Mouse (Mus musculus): ENCODE results near the gene Nr4a1.
A peak's percentile ranks its signal among the peaks of the same experiment; 100 is the strongest.

The Nr4a1 gene

DNA sequence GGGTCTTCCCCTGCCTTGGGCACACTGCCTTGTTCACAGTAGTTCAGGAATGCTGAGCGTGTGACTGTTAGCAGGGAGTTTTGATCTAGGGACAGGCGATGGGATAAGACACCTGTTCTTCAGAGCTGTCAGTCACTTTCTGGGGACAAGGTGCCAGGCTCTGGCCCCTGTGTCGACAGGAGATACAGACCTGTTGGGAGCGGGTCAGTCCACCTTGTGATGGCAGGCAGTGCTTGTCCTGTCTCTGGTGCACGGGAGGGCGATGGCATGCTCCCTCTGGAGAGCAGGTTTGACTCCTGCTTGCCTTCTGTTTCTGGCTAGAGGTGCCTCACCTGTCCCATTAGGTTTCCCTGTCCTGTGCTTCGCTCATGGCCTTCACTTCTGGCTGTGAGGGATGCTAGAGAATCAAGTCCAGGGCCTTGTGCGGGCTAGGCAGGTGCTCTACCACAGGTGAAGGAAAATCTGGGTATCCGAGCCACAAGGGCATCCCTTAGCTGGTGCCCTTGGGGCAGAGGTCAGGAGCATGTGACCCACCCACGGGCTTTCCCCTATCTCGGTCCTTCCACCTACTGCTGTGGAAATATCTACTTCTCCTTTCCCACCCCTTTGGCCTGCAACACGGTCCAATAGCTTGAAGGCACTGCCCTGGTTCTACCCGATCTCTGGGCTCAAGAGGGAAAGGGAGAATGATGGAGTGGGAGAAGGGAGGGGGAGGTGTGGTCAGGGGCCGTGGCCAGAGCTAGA is 2.6 kb downstream of the Nr4a1 start:
- no peak for DNase-seq (ENCODE audit: low spot score)

DNA sequence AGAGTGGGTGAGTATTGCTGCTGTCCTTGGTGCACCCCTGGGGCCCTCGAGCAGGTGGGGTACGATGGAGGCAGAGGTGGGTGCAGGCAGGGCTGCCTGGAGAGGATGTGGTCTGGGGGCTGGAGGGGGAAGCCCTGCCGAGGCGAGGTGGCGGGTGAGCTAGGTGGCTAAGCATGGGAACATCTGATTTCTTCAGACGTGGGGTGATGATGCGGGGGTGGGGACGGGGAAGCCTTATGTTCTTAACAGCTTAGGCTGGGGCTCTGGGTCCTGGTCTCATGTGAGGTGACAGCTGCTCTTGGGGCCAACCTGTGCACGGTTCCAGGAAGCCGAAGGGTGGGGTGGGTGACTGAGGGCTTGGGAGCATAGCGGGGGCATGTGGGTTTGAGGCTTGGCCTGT is 4.4 kb downstream of the Nr4a1 start:
- DNase-seq (ENCODE audit: low spot score), result no peak

DNA sequence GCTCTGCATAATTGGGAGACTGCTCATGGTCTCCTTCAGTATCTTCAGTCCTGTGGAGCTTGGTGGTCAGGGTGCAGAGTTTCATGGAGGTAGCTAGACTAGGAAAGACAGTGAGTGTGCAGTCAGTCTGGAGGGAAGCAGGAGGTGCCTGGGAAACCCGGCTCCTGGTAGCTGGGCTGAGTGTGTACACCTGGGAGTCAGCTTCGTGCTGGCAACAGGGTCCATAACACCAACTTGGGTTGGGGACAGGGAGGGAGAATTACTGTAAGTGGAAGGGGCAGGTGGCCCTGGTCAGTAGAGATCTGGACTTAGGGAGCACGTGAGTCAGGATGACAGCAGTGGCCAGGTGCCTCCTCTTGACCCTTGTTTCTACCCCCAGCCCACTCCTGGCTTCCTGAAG is 5.9 kb downstream of the Nr4a1 start:
- DNase-seq (ENCODE audit: low spot score), result no peak

GRCm38 (mm10) chr15:101260387-101260786 is 6.3 kb downstream of the Nr4a1 start:
- no peak for DNase-seq (ENCODE audit: low spot score)

DNA sequence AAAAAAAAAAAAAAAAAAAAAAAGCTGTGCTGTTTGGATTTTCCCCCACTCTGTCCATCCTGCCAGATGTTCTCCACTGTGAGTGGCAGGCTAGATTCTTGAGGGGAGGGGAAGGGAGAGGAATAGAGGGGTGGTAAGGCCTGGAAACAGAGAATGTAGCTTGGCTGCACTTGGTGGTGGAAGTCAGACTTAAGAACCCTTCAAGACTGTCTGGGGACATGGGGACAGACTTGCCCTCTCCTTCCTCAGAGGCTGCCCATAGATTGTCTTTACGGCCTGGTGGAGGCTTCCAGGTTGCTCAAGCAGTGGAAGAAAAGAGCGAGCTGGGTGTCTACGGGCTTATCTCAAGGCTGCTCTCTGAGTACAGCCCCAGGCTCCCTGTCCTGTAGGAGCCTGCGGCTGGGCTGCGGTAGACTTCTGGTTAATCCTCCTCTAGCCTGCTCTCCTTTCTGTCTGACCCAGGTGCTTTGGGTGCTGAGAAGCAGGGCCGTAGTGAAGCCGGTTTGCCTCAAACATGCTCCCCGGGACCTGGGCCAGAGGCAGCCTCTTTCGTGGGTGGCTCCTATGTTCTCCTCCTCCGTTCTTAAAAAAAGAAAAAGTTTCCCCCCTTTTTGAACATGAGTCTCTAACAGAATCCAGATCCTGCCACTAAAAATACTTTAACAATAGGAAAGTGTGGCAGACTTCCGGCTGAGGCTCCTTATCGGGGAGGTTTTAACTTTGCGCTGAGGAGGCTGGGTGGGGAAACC is 7.0 kb downstream of the Nr4a1 start:
- no peak for DNase-seq (ENCODE audit: low spot score)

- DNase-seq (ENCODE audit: low spot score), result no peak
These were observed 8.4 kb downstream of the Nr4a1 start for GRCm38 (mm10) chr15:101262502-101262901.

DNA sequence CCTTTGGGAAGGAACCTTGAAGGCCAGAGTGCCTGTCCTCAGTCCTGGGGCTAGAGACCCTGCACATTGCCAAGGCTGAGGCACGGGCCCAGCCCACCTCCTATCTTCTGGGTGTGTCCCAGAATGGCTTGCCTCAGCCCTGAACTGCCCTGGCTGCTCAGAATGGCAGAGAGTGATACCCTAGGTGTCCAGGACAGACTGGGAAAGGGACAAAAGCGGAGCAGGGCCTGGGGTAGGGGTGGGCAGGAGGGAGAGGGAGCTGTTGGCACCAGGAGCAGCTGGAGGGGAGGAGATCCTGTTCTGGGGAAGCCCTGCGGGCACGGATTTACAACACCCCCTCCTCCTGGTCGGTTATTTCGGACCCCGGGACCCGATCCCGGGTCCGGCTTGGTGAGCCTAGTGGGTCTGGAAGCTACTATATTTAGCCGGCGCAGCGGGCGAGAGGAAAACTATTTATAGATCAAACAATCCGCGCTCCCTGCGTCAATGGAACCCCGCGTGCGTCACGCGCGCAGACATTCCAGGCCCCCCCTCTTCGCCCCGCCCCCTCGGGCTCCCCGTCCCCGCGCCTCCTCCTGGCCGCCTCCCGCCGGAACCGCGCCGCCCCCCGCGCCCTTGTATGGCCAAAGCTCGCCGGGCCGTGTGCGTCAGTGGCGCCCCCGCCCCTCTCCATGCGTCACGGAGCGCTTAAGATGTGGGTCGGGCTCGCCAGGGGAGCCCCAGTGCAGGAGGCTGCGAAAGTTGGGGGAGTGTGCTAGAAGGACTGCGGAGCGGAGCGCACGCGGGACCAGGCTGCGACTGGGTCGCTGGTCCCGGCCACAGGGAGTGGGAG is 12.3 kb downstream of the Nr4a1 start:
- peak; percentile 85 for DNase-seq (ENCODE audit: low spot score)

DNA sequence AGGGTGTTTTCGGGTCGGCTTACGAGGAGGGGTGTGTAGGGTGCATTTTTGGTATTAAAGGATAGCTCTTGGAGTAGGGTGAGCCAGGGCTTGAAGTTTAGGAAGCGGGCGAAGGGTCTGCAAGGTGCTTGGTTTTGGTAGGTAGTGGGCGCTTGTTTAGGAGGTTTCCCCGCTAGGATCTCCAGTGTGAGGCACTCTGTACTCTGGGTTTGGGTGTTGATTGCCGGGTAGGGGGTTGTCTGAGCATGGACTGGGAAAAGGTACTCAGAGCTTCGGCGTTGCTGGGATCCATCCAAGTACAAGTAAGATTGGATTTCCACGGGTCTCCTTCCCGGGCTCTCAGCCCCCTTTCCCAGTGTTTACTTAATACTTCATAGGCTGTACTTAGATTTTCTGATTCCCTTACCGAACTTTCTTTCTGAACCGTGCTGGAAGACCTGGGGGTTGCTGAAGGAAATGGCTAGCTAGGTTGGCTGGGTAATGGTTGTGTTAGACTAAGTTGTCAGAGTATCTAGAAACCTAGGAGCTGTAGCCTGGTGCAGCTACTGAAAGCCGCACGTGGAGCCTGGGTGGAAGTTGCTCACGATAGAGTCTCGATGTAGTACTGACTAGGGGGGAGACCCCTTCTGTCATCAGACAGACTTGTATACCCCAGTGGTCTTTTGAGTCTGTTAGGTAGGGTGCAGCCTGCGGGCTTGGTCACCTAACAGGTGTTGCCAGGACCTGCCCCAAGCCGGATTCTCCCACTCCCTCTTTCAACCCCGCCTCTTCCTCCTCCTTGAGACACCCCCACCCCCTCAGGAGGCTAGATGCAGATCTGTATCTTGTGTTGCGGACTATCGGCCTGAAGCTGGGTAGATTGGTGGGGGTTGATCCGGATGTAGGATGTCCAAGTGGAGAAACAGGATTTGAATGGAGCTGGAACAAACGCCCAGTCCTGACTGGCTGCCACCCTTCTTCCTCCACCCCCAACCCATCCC is 13.3 kb downstream of the Nr4a1 start:
- no peak for DNase-seq (ENCODE audit: low spot score)

- DNase-seq (ENCODE audit: low spot score), result no peak
These were observed 16.2 kb downstream of the Nr4a1 start for GRCm38 (mm10) chr15:101270101-101270820.

GRCm38 (mm10) chr15:101271107-101271506 is 17.0 kb downstream of the Nr4a1 start:
- DNase-seq (ENCODE audit: low spot score), result no peak

DNA sequence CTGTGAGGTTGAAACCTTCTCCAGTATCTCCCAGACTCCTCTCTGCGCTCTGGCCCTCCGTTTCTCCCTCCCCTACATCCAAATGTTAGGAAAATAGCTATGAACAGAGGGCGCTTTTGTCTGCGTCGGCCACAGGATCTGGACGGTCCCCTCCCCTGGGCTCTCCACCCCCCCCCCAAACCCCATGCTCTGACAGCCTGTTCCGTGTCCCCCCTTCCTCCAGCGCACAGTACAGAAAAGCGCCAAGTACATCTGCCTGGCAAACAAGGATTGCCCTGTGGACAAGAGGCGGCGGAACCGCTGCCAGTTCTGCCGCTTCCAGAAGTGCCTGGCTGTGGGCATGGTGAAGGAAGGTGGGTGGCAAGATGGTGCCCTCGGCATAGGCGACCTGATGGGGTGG is 17.4 kb downstream of the Nr4a1 start:
- DNase-seq (ENCODE audit: low spot score), result no peak

- DNase-seq (ENCODE audit: low spot score), result no peak
These were observed 20.3 kb downstream of the Nr4a1 start for GRCm38 (mm10) chr15:101274380-101274779.

GRCm38 (mm10) chr15:101277351-101277899 is 23.4 kb downstream of the Nr4a1 start:
- DNase-seq (ENCODE audit: low spot score), result no peak

DNA sequence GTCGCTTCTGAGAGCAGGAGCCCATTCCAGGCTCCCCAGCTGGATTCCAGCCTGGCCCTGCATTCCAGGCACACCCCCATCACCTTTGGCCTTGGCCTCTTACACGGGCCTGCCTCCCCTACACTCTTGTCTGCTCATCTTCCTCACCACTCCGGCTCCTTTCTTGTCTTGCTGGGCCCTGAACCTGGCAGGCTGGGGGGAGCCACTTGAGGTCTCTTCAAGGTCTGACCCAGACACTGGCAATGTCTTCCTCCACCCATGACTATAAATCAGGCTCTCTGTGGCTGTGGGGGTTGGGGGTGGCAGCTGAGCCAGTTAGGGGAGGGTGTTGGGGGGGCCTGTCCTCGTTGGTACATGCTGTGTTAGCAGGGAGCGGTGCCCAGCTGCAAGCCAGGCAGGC is 24.5 kb downstream of the Nr4a1 start:
- DNase-seq (ENCODE audit: low spot score), result no peak

DNA sequence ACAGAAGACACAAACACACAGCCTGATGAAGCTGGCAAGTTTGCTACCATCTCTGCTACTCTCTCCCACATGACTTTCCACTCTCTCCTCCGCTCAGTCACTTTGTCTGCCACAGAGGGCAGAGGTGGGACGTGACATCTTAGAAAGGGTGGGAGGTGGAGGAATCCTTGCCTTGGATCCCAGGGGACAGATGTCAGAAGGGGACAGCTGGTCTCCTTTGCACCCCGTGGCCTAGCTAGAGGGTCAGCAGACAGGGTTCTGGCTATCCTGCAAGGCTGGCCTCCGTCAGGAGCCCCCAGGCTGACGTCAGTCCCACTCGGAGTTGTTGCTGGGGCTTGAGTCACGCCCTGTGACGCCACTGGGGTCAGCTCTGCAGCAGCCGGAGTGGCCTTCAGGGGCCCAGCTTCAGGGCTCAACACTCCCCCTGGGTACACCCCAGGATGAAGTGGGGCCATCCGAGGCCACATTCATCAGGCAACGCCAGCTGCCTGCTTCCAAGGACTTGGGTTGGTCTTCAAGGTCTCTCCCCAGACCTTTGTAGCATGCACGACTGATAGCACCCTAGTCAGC is 25.4 kb downstream of the Nr4a1 start:
- peak; percentile 59 for DNase-seq (ENCODE audit: low spot score)

- DNase-seq (ENCODE audit: low spot score), result no peak
These were observed 28.4 kb downstream of the Nr4a1 start for GRCm38 (mm10) chr15:101282471-101282870.

DNA sequence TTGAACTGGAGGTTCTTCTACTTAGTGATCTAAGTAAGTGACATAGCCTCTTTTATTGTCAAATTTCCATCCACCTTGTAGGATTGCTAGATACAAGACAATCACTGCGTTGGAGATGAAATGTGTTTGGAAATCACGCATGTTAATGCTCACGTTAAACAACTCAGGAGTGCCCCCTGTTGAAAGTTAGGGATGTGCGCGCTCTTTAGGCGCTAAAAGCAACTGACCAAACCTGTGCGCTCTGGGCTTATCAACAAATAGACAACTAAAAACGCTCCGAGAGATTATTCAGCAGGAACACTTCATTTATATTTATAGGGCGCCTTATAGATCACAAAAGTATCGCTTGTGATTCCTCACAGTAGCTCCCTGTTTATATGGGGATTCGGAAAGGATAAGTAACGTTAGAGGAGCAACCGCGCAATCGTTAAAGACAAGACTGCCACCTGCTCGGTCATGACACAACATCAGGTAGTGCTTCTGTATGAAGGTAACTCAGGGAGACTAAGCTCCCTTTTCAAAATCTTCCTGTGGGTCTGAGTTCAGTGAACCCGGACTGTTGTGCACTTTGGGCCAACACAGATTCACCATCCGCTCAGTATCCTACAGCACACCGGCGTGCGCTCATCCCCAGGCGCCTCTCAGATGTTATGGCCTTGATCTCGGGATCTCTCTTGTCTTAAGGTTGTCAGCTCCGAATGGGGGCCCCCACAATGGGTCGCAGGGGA is 29.3 kb downstream of the Nr4a1 start:
- DNase-seq (ENCODE audit: low spot score), result no peak

GRCm38 (mm10) chr15:101283911-101284750 is 30.1 kb downstream of the Nr4a1 start, which contains the start of gene Atg101:
TSS of gene Atg101 (plus strand) at chr15:101284272.
- peak; percentile 91 for DNase-seq (ENCODE audit: low spot score)

All from testis, postnatal 14 days (tissue).